Comparison of ENCODE assay signal across 9 mouse cellular contexts in the genomic region with DNA sequence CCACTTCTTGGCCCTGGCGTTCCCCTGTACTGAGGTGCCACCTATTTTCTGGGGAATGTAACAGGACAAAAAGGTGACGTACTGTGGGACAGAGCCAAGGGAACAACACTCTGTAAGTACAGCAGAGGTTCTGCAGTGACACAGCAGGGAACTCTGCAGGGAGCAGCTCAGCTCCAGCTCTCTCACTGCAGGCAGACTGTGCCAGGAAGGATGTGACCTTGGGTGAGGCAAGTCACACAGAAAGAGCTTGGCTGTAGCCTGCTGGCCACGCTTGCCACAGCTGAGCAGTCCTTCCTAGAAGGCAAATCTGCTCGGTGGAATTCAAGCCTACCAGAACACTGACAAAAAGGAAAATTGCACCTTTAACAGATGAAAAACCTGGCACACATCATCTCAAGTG. TPM values are rescaled to one million over a fixed set of nuclear protein-coding genes. Genes with fewer than 3 reads are reported as not detected.
DNase-seq lines count a peak whose midpoint lies in the region; ATAC-seq and TF ChIP-seq lines count a peak whose summit lies in the region.
"Had no signal": no experiment of that assay in that cellular context is flagged by ENCODE, and none has a peak within 500 bp of the region (broad histone marks: within the 10 kb centered on the region; RNA-seq: fewer than 3 reads in every experiment).

No protein-coding gene starts in this region.

- DNase-seq in cerebellum, adult 8-10 months = no peak
- DNase-seq in spleen, postnatal 36 days (ENCODE audit: low spot score in 2 of 2) = peak; percentile 12 to 16
- no peak for DNase-seq in spleen, adult 12 weeks (ENCODE audit: low spot score)
- DNase-seq in heart, embryonic 10.5 days (ENCODE audit: low spot score) = no peak
- DNase-seq in kidney, postnatal 25 days = peak; percentile 69 to 87

- peak overlapping the region; percentile 8; the same call in 1 of the 2 replicates for H3K4me3 ChIP-seq in heart, embryonic 10.5 days
- H3K4me3 ChIP-seq in olfactory bulb, adult 2 months (ENCODE audit: insufficient read depth, low read depth, low read length) = no peak overlapping the region
- H3K4me3 ChIP-seq: neural tube, embryonic 12.5 days had no signal

- peak overlapping the region; percentile 69 for H3K27ac ChIP-seq in heart, embryonic 10.5 days
- H3K27ac ChIP-seq in olfactory bulb, adult 2 months (ENCODE audit: insufficient read depth, low read depth, low read length) = peak overlapping the region; percentile 74
- H3K27ac ChIP-seq: neural tube, embryonic 12.5 days had no signal

- H3K36me3 ChIP-seq in heart, embryonic 10.5 days = no peaks in the 10 kb centered on the region
- H3K36me3 ChIP-seq: neural tube, embryonic 12.5 days had no signal

- H3K4me1 ChIP-seq in heart, embryonic 10.5 days = peaks cover 15% of the 10 kb centered on the region
- peaks cover 4% of the 10 kb centered on the region for H3K4me1 ChIP-seq in olfactory bulb, adult 2 months (ENCODE audit: control insufficient read depth, insufficient read depth, low read length)
- H3K4me1 ChIP-seq: neural tube, embryonic 12.5 days had no signal

- no peak for TF ChIP-seq CTCF in olfactory bulb, adult 2 months (IDR thresholded peaks at IDR 0.05; ENCODE audit: insufficient read depth, low read depth, low read length)

- no peaks in the 10 kb centered on the region for H3K9me3 ChIP-seq in heart, embryonic 10.5 days
- H3K9me3 ChIP-seq: neural tube, embryonic 12.5 days had no signal

- no peak for TF ChIP-seq POLR2A in olfactory bulb, adult 2 months (IDR thresholded peaks at IDR 0.05; ENCODE audit: insufficient read depth, low read depth, low read length)

- WGBS in heart, embryonic 10.5 days = 31% methylated on average over 4 of the region's 4 CpGs
- 21% methylated on average over 4 of the region's 4 CpGs for whole genome bisulfite sequencing in olfactory bulb, adult 2 months

- H3K27me3 ChIP-seq in heart, embryonic 10.5 days (ENCODE audit: insufficient read depth, poor library complexity, severe bottlenecking) = no peaks in the 10 kb centered on the region
- H3K27me3 ChIP-seq: neural tube, embryonic 12.5 days had no signal

- peak; percentile 56; the same call in 1 of the 2 replicates for ATAC-seq in cerebellum, adult (ENCODE audit: insufficient number of reproducible peaks, low FRiP score, low TSS enrichment)
- ATAC-seq in erythroblast, adult 5-6 weeks (replicated peaks; ENCODE audit: low FRiP score, poor library complexity, severe bottlenecking) = no peak

RNA-seq across cellular contexts. Expression of a gene that starts 8.3 kb away (rescaled TPM):
- polyA plus RNA-seq in heart, embryonic 10.5 days (2016; fragmentation: Nextera tagmentation; extraction: Ambion mirVana) = 46.7 and 52.1 TPM in 2 replicates
- not detected in 2 replicates for polyA plus RNA-seq in olfactory bulb, adult 2 months (2012; ENCODE audit: insufficient read depth, insufficient read length, low replicate concordance, missing spikeins)
- total RNA-seq in erythroblast, adult 5-6 weeks (2015; ENCODE audit: low replicate concordance) = 11.3 and 12.5 TPM in 2 replicates
- 8.6 and 10.7 TPM in 2 replicates for total RNA-seq in erythroblast, adult 5-6 weeks (2017; ENCODE audit: low replicate concordance)

RNA-seq across cellular contexts. Expression of a gene that starts 55.8 kb away (rescaled TPM):
- 150 and 155 TPM in 2 replicates for polyA plus RNA-seq in heart, embryonic 10.5 days (2016; fragmentation: Nextera tagmentation; extraction: Ambion mirVana)
- polyA plus RNA-seq in olfactory bulb, adult 2 months (2012; ENCODE audit: insufficient read depth, insufficient read length, low replicate concordance, missing spikeins) = not detected in 2 replicates
- total RNA-seq in erythroblast, adult 5-6 weeks (2015; ENCODE audit: low replicate concordance) = 4.0 and 15.5 TPM in 2 replicates
- total RNA-seq in erythroblast, adult 5-6 weeks (2017; ENCODE audit: low replicate concordance) = 5.3 and 10.4 TPM in 2 replicates

RNA-seq across cellular contexts. Expression of a gene that starts 55.8 kb away (rescaled TPM):
- polyA plus RNA-seq in heart, embryonic 10.5 days (2016; fragmentation: Nextera tagmentation; extraction: Ambion mirVana) = 35.1 and 44.7 TPM in 2 replicates
- not detected in 2 replicates for polyA plus RNA-seq in olfactory bulb, adult 2 months (2012; ENCODE audit: insufficient read depth, insufficient read length, low replicate concordance, missing spikeins)
- 10.4 and 16.7 TPM in 2 replicates for total RNA-seq in erythroblast, adult 5-6 weeks (2015; ENCODE audit: low replicate concordance)
- 8.9 and 16.1 TPM in 2 replicates for total RNA-seq in erythroblast, adult 5-6 weeks (2017; ENCODE audit: low replicate concordance)

Comparison
In these comparisons a context has a peak if more than half of its experiments do, and no peak if none do; other contexts are left out.
1. DNase-seq: peak in spleen, postnatal 36 days (2 of 2) and kidney, postnatal 25 days (2 of 2); none in cerebellum, adult 8-10 months (single experiment), spleen, adult 12 weeks (single experiment) and heart, embryonic 10.5 days (single experiment).
2. RNA of a gene that starts 55.8 kb away (polyA plus RNA-seq): 35.1 to 44.7 TPM in heart, embryonic 10.5 days; not detected in olfactory bulb, adult 2 months; every median in the first group is over 10 times any median in the second.